Mouse (Mus musculus): ENCODE measurements around the gene D11Wsu47e.

D11Wsu47e gene

DNA sequence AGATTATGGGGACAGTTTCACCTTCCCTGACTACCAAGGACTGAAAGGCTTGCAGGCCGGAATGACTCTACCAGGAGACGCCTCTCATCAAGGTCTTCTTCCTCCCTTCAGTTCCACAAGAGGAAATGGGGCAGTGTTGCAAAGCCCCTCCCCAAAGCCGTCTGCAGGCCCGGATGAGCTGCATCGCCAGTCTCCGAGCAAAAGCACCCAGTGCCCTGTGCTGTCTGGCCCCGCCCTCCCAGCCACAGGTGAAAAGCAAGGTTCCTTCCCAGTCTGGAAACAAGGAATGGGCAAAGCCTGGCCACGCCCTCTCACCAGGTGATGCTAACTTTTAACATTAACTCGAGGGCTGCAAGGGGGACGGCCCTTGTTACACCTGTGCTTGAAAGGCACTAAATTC lies 17.6 kb upstream of the D11Wsu47e start:
- peak; percentile 51 for DNase-seq (ENCODE audit: low read depth)

- no peak for DNase-seq (ENCODE audit: low read depth)
These were observed 17.1 kb upstream of the D11Wsu47e start for GRCm38 (mm10) chr11:113667122-113667521.

DNA sequence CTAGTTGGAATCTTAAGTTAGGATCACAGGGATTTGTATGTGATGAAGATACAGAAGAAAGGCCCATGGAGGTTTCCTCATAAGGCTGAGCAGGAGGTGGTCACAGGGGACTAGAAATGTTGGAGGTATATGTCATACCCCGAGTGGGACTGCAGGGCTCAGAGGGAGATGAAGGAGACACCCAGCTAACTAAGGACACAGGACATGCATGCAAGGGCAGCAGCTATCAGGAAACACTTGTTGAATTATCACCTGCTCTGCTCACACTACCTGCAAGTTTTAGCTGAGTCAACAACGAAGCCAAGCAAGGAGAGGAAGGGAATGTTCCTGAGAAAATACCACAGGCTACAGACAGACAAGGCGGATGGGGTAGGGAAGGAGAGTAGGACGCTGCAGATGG lies 16.5 kb upstream of the D11Wsu47e start:
- DNase-seq (ENCODE audit: low read depth) = no peak

GRCm38 (mm10) chr11:113668857-113669256 lies 15.4 kb upstream of the D11Wsu47e start:
- DNase-seq (ENCODE audit: low read depth) = no peak

GRCm38 (mm10) chr11:113669711-113670110 lies 14.5 kb upstream of the D11Wsu47e start:
- no peak for DNase-seq (ENCODE audit: low read depth)

DNA sequence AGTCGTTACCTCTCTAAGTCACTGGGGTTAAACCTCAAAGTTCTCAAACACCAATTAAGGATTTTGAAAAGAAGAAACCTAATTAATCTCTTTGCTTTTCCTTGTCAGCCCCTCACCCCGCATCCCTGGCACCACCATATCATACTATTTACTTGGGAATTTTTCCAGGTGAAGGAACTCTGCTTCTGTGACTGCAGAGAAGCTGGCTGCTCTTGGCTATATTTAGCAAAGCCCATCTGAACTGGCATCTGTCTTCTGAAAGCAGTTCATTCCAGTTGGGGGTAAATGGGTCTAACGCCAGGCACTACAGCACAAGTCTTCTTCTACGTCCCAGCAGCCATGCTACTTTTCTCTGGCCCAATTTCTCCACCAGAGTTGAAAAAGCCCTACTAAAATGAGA lies 10.6 kb upstream of the D11Wsu47e start:
- DNase-seq (ENCODE audit: low read depth) = no peak

- no peak for DNase-seq (ENCODE audit: low read depth)
These were observed 9.6 kb upstream of the D11Wsu47e start for GRCm38 (mm10) chr11:113674595-113674994.

DNA sequence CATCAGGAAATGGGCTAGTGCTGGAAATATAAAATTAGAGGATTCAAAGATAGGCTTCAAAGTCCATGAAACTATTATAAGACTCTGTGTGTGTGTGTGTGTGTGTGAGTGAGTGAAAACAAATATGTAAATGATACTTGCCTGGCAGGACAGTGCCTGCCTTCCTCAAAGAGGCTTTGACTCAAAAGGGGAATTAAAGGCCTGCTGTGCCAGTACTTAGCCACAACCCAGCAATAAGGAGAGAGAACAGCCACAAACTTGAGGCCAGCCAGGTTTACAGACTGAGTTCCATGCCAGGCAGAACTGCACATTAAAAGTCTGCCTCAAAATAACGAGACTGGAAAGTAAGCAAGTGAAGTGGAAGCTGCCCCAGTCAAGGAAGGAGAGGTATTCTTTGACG lies 7.4 kb upstream of the D11Wsu47e start:
- no peak for DNase-seq (ENCODE audit: low read depth)

DNA sequence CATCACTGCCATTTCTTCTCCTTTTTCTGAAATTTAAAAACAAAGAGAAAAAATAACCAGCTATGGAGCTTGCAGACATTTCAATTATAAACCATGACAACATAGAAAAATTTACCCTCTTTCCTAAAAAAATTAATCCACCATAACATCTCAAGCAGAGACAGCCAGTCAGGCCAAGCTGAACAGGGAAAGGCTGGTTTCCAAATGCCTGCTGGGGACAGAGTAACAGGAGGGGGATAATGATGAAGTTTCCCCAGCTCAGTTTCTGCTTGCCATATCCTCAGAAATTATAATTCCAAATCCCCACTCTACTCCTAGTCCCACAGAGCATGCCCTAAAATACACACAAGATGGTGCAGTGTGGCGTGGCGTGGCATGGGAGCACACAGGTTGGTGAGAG lies 6.8 kb upstream of the D11Wsu47e start:
- no peak for DNase-seq (ENCODE audit: low read depth)

DNA sequence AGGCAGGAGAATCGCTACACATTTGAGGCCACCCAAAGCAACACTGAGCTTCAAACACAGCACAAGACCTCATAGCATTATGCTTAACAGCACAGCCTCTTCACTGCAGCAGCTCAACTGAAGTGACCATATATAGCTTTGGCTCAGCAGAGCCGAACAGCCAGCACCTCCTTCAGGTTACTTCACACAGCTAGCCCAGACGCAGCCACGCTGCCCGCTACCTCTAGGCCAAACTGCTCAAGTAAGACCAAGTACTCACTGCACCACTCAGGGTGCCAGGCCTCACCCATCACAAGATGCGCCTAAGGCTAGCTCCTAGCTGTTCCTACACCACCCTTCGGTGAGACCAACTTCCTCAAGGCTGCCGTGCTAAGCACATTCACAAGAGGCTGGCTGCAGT lies 5.8 kb upstream of the D11Wsu47e start:
- no peak for DNase-seq (ENCODE audit: low read depth)

- DNase-seq (ENCODE audit: low read depth) = no peak
These were observed 3.3 kb upstream of the D11Wsu47e start for GRCm38 (mm10) chr11:113680954-113681353.

GRCm38 (mm10) chr11:113681979-113682378 lies 2.2 kb upstream of the D11Wsu47e start:
- DNase-seq (ENCODE audit: low read depth) = no peak

GRCm38 (mm10) chr11:113682897-113683626 lies 1.1 kb upstream of the D11Wsu47e start:
- no peak for DNase-seq (ENCODE audit: low read depth)

DNA sequence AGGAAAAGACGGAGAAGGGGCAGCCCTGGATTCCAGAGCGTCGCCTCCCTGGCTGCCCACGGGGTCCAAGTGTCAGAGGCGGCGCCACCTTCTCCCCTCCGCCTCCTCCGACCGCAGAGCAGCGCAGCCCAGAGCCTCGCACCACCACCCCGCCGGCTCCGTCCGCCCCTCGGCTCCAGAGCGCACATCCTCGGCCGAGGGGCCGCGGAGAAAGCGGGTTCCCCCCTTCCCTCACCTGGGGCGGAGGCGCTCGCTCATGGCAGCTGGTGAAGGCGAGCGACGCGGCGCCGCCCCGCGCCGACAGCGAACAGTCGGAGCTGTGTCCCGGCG lies 620 bp upstream of the D11Wsu47e start:
- DNase-seq (ENCODE audit: low read depth) = no peak

- no peak for DNase-seq (ENCODE audit: low read depth)
These were observed 655 bp downstream of the D11Wsu47e start for GRCm38 (mm10) chr11:113684707-113685426.

DNA sequence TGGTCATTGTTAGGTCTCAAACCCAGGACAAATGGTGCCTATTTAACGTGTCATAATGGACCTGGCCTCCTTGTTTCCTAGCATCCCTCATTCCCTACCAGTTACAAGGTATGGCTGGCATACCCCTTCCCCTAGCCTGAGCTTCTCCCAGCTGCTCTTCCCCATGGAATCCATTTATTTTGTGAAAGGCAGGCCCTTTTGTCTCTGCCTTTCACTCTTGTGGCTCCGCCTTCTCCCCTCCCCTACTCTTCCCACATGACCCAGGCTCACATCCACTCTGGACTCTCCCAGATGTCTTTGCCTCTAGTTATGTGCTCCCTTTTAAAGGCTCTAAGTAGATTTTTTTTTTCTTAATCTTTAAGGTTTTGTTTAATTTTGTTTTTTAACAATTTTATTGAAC lies 2.8 kb downstream of the D11Wsu47e start:
- no peak for DNase-seq (ENCODE audit: low read depth)

DNA sequence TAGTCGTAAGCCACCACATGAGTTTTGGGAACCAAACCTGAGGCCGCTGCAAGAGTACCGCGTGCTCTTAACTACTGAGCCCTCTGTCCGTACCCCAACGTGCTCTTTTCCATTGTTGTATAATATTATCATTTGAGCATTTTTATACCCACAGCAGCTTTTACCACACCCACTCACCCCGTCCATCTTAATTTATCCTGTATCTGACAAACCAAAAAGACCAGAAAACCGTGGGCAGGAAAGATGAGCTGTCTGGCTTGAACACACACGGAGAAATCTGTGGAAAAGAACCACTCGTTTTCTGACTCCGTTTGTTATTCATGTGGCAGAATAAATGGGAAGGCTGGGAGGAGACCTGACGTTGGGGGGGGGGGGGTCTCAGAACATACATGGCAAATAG lies 6.3 kb downstream of the D11Wsu47e start:
- DNase-seq (ENCODE audit: low read depth) = no peak

GRCm38 (mm10) chr11:113691318-113691717 lies 7.1 kb downstream of the D11Wsu47e start:
- DNase-seq (ENCODE audit: low read depth) = no peak

DNA sequence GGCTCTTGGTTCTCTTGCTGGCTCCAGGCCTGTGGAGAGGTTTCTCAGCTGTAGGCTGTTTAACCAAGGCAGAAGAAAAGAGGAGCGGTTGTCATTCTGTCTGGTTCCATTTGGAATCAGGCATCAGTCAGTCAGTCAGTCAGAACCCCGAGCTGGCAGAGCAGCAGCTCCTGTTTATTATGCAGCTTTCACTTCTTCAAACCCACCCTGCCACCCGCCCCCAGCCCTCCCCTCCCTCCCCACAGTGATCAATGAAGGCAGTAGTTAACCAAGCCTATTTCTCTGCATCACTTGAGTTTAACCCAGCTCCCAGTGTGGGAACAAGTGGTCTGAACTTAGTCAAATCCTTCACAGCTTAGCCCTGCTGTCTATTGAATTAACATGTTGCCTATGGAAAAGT lies 7.6 kb downstream of the D11Wsu47e start:
- no peak for DNase-seq (ENCODE audit: low read depth)

- DNase-seq (ENCODE audit: low read depth) = no peak
These were observed 13.4 kb downstream of the D11Wsu47e start for GRCm38 (mm10) chr11:113697571-113697970.

DNA sequence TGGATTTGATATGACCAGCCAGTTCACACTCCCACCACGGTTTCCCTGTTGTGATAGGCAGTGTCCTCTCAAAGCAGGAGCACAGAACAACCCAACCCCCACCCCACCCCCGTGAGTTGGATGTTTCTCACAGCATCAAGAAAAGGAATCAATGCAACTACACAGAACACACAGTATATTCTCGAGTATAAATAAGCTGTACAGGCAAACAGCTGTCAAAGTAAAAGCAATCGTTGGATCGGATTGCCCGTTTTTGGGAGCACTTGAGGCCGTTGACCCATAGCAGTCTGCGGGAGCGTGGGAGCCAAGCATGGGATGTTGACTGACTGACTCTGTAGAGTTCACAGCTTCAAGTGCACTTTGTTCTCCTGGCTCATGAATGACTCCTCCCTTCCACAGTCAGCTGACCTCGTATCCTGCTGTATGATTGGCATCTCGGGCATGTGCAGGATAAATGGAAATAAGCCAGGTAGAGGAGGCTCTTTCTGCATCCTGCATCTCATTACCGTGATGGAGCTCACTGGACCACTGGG lies 13.9 kb downstream of the D11Wsu47e start:
- no peak for DNase-seq (ENCODE audit: low read depth)

- DNase-seq (ENCODE audit: low read depth) = no peak
These were observed 15.4 kb downstream of the D11Wsu47e start for GRCm38 (mm10) chr11:113699643-113700042.

DNA sequence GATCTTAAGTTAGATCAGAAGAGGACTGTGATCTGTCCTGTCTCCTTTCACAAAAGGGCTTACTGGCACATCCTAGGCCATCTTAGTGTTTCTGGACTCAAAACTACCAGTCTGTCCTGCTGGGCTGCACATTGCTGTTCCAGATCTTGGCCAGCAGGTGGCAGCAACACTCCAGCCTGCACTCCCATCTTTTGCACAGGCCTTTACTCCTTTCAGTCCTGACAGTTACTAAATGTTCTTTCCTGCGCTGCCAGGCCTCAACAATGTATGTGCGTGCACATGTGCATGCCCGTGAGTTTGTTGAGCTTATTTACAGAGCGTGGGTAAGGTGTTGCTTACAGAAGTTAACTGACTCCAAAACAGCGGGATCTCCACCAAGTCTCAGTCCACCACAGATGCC lies 19.5 kb downstream of the D11Wsu47e start:
- DNase-seq (ENCODE audit: low read depth) = peak; percentile 84

All from naive thymus-derived CD4-positive, alpha-beta T cell, adult 2 months (primary cell).